Comparison of ENCODE assay signal across 10 mouse cellular contexts in genomic region chr10:94230172-94230981, GRCm38 (mm10). TPM values are rescaled to one million over a fixed set of nuclear protein-coding genes. Genes with fewer than 3 reads are reported as not detected.
DNase-seq lines count a peak whose midpoint lies in the region; ATAC-seq and TF ChIP-seq lines count a peak whose summit lies in the region.
"Had no signal": no experiment of that assay in that cellular context is flagged by ENCODE, and none has a peak within 500 bp of the region (broad histone marks: within the 10 kb centered on the region; RNA-seq: fewer than 3 reads in every experiment).

No protein-coding gene starts in this region.

- no peaks in the 10 kb centered on the region for H3K27me3 ChIP-seq in hindbrain, postnatal 0 days (ENCODE audit: insufficient read depth, low read length)
- H3K27me3 ChIP-seq in midbrain, embryonic 15.5 days (replicated peaks): no peaks in the 10 kb centered on the region

- H3K36me3 ChIP-seq in hindbrain, postnatal 0 days (ENCODE audit: insufficient read depth, low read length): no peaks in the 10 kb centered on the region
- H3K36me3 ChIP-seq in midbrain, embryonic 15.5 days (replicated peaks): no peaks in the 10 kb centered on the region
- H3K36me3 ChIP-seq: G1E; liver, embryonic 15.5 days had no signal

- no peak overlapping the region for H3K9ac ChIP-seq in hindbrain, postnatal 0 days (replicated peaks; ENCODE audit: low read length)
- no peak overlapping the region for H3K9ac ChIP-seq in midbrain, embryonic 15.5 days
- H3K9ac ChIP-seq: liver, embryonic 15.5 days had no signal

- ATAC-seq in hindbrain, postnatal 0 days: peak; percentile 95
- ATAC-seq in midbrain, embryonic 15.5 days (replicated peaks): peak; percentile 93
- ATAC-seq in megakaryocyte progenitor cell, adult 5-6 weeks (replicated peaks; ENCODE audit: poor library complexity): no peak

- TF ChIP-seq CTCF in hindbrain, postnatal 0 days (IDR thresholded peaks at IDR 0.05; ENCODE audit: low read depth): no peak

- no peaks in the 10 kb centered on the region for H3K9me3 ChIP-seq in hindbrain, postnatal 0 days (ENCODE audit: low read length)
- no peaks in the 10 kb centered on the region for H3K9me3 ChIP-seq in midbrain, embryonic 15.5 days
- H3K9me3 ChIP-seq: G1E; liver, embryonic 15.5 days had no signal

- 9% methylated on average over 19 of the region's 19 CpGs for WGBS in hindbrain, postnatal 0 days
- 12% methylated on average over 19 of the region's 19 CpGs for whole genome bisulfite sequencing in midbrain, embryonic 15.5 days

- H3K4me1 ChIP-seq in hindbrain, postnatal 0 days (ENCODE audit: insufficient read depth, low read length): peaks cover 3% of the 10 kb centered on the region
- peaks cover 22% of the 10 kb centered on the region for H3K4me1 ChIP-seq in midbrain, embryonic 15.5 days
- H3K4me1 ChIP-seq: liver, embryonic 15.5 days had no signal

- no peak overlapping the region for H3K4me3 ChIP-seq in hindbrain, postnatal 0 days (ENCODE audit: low read length)
- no peak overlapping the region for H3K4me3 ChIP-seq in midbrain, embryonic 15.5 days
- H3K4me3 ChIP-seq: liver, embryonic 15.5 days had no signal

- peak overlapping the region; percentile 27 for H3K4me2 ChIP-seq in hindbrain, postnatal 0 days (ENCODE audit: low read depth, low read length)
- H3K4me2 ChIP-seq in midbrain, embryonic 15.5 days: peak overlapping the region; percentile 34
- H3K4me2 ChIP-seq: liver, embryonic 15.5 days had no signal

- H3K27ac ChIP-seq in hindbrain, postnatal 0 days: peak overlapping the region; percentile 77
- H3K27ac ChIP-seq in midbrain, embryonic 15.5 days: peak overlapping the region; percentile 71
- H3K27ac ChIP-seq: liver, embryonic 15.5 days had no signal

- DNase-seq in adrenal gland, postnatal 36 days: peak; percentile 19 to 29
- peak; percentile 76 for DNase-seq in embryo, embryonic 9.5 days (ENCODE audit: extremely low spot score)
- peak; percentile 92 for DNase-seq in hindbrain, postnatal 0 days (ENCODE audit: low spot score)
- no peak for DNase-seq in kidney, adult 11 months
- no peak for DNase-seq in kidney, adult 8-10 months
- DNase-seq in kidney, adult 18-20 months: no peak

RNA-seq across cellular contexts. Expression of gene Ndufa12, which starts 31.9 kb away (rescaled TPM):
- total RNA-seq in adrenal gland, postnatal 36 days (2021): 100 to 1,000 TPM; 329 to 348 TPM
- total RNA-seq in hindbrain, postnatal 0 days (2014; rRNA removed): 203 and 253 TPM in 2 replicates
- 611 and 624 TPM in 2 replicates for polyA plus RNA-seq in hindbrain, postnatal 0 days (2015; fragmentation: Nextera tagmentation; extraction: Ambion mirVana)
- polyA plus RNA-seq in midbrain, embryonic 15.5 days (2015; fragmentation: Nextera tagmentation; extraction: Ambion mirVana): 289 and 304 TPM in 2 replicates
- total RNA-seq in megakaryocyte progenitor cell, adult 5-6 weeks (2015): 126 and 150 TPM in 2 replicates
- total RNA-seq in megakaryocyte progenitor cell, adult 5-6 weeks (2017): 304 and 334 TPM in 2 replicates

Comparison
In these comparisons a context has a peak if more than half of its experiments do, and no peak if none do; other contexts are left out.
1. DNase-seq: peak in adrenal gland, postnatal 36 days (2 of 2), embryo, embryonic 9.5 days (single experiment) and hindbrain, postnatal 0 days (single experiment); none in kidney, adult 11 months (single experiment), kidney, adult 8-10 months (0 of 2) and kidney, adult 18-20 months (single experiment).